Mouse (Mus musculus) liver, embryonic 14.5 days (tissue): Measurements from ENCODE around the gene Hes3.
A peak's percentile ranks its signal among the peaks of the same experiment; 100 is the strongest.

Experiments
- CTCF ChIP-seq: IDR thresholded peaks from 2 replicates; pipeline ENCODE4 v1.5.1; 2016; ENCODE audit warnings: antibody characterized with exemption, low read depth, control low read depth
- EP300 ChIP-seq: IDR thresholded peaks from 2 replicates; pipeline ENCODE4 v1.6.1; 2016; ENCODE audit warnings: antibody characterized with exemption, low read depth

DNA sequence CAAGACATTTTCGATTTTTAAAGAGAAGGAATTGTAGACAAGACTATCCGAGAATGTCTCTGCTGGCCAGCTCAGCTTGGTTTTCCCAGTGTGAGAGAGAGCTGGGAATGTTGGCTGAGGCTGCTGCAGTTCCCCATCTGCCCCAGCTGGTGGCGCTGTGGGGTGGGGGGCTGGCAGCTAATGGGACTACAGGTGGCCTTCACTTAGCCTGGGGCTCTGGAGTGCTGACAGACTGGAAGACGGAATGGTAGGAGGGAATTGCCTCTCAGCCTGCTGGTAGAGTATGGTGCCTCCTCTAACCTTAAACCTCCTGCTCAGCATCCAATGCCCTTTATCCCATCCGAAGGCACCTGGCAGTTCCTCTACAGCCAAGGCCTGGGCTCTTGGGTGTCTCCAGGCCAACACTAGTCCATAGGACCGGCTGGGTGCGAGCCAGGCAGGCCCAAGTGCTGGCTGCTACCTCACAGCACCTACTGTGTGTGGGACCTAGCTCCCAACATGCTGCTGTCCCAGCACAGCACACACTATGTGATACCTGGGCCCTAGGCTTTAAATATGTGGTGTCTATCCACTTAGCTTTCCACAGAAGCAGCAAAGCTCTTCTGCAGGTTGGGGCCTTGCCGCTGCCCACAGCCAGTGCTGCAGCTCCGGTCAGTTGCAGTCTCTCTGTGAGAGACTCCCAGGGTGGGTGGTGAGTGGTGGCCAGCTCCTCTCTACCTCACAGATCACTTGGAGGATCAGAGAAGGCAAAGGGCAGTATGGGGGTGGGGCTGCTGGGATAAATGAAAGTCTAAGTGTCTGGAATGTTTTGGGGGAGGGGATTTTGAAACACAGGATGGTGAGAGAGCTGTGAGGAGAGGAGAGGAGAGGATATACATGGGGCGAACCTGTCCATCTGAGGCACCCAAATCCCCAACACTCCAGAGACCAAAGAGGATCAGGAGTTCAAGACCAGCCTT lies 14.8 kb downstream of the Hes3 start:
- TF ChIP-seq CTCF (peak; percentile 81), EP300 (no peak)
